Mouse (Mus musculus) MEL (cell line): ENCODE results near the gene Nsg1.

Experiments
- CHD1 ChIP-seq: IDR thresholded peaks from 2 replicates; pipeline ENCODE4 v1.6.1; 2012; ENCODE audit warnings: low read depth, mild to moderate bottlenecking, inconsistent platforms, low read length, improper control_type of control experiment
- CTCF ChIP-seq, 3 experiments: IDR thresholded peaks in 2 of 3; conservative IDR thresholded peaks in 1 of 3; 2 replicates each; pipeline ENCODE4 v1.5.1; 2011 to 2012; ENCODE audit warnings: low read length in 3 of 3, low read depth in 2 of 3, mild to moderate bottlenecking in 2 of 3, improper control_type of control experiment in 1 of 3, inconsistent platforms in 1 of 3, mixed read lengths in 1 of 3, moderate library complexity in 1 of 3; ENCODE audit not compliant: control insufficient read depth in 1 of 3, insufficient read depth in 1 of 3, poor library complexity in 1 of 3, severe bottlenecking in 1 of 3
- EP300 ChIP-seq, 2 experiments: IDR thresholded peaks; 2 replicates each; pipeline ENCODE4 v1.6.1; 2011; ENCODE audit warnings: improper control_type of control experiment in 2 of 2, low read length in 2 of 2, low read depth in 1 of 2, mild to moderate bottlenecking in 1 of 2
- GATA1 ChIP-seq: IDR thresholded peaks from 2 replicates; pipeline ENCODE4 v1.6.1; 2011; ENCODE audit warnings: low read depth, low read length, improper control_type of control experiment
- MAFK ChIP-seq: IDR thresholded peaks from 2 replicates; pipeline ENCODE4 v1.6.1; 2011; ENCODE audit warnings: low read depth, mild to moderate bottlenecking, low read length, improper control_type of control experiment, borderline replicate concordance
- MAX ChIP-seq: IDR thresholded peaks from 2 replicates; pipeline ENCODE4 v1.6.1; 2011; ENCODE audit warnings: low read length, improper control_type of control experiment
- POLR2A ChIP-seq, 2 experiments: IDR thresholded peaks; 2 replicates each; pipeline ENCODE4 v1.6.1; 2011 to 2012; ENCODE audit warnings: low read length in 2 of 2, mild to moderate bottlenecking in 2 of 2, control low read depth in 1 of 2, improper control_type of control experiment in 1 of 2, low read depth in 1 of 2, moderate library complexity in 1 of 2; ENCODE audit not compliant: control insufficient read depth in 1 of 2, insufficient read depth in 1 of 2, poor library complexity in 1 of 2
- TCF12 ChIP-seq: IDR thresholded peaks from 2 replicates; pipeline ENCODE4 v1.6.1; 2014; ENCODE audit warnings: low read depth, mild to moderate bottlenecking, inconsistent platforms, low read length, improper control_type of control experiment, moderate library complexity
- USF2 ChIP-seq, 2 experiments: IDR thresholded peaks; 2 replicates each; pipeline ENCODE4 v1.6.1; 2011 to 2012; ENCODE audit warnings: improper control_type of control experiment in 2 of 2, low read length in 2 of 2, borderline replicate concordance in 1 of 2, inconsistent platforms in 1 of 2, low read depth in 1 of 2, mild to moderate bottlenecking in 1 of 2; ENCODE audit not compliant: insufficient read depth in 1 of 2
- ZNF384 ChIP-seq: IDR thresholded peaks from 2 replicates; pipeline ENCODE4 v1.6.1; 2012; ENCODE audit warnings: low read depth, mild to moderate bottlenecking, inconsistent platforms, low read length, improper control_type of control experiment

DNA sequence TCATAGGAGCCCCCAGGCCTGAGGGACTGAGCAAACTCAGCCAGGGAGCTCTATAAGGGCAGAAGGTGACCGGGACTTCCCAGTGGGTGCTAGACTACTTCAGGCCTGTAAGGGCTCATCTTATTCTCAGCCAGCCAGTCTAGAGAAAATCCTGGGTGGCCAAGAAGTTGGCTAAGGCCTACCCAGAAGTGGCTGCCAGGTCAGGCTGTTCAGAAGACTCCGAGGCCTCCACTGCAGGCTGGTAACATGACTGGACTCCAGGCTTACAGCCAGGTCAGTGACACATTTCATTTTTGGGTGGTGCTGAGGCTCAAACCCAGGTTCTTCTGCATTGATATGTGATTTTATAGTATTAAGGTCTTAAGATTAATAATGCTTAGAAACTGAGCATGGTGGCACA, 40.0 kb upstream of the Nsg1 start:
- TF ChIP-seq GATA1 (no peak), CTCF (IDR thresholded peaks at IDR 0.05 in 2 of 3, conservative IDR thresholded peaks at IDR 0.05 in 1 of 3; ENCODE audit: control insufficient read depth in 1 of 3, insufficient read depth in 1 of 3, low read depth in 2 of 3, low read length in 3 of 3, poor library complexity in 1 of 3, severe bottlenecking in 1 of 3) (no peak), POLR2A (IDR thresholded peaks at IDR 0.05; ENCODE audit: control insufficient read depth in 1 of 2, insufficient read depth in 1 of 2, low read depth in 1 of 2, low read length in 2 of 2, poor library complexity in 1 of 2) (no peak), TCF12 (no peak), EP300 (IDR thresholded peaks at IDR 0.05; ENCODE audit: low read depth in 1 of 2, low read length in 2 of 2) (no peak), ZNF384 (no peak), MAX (no peak), MAFK (no peak), USF2 (IDR thresholded peaks at IDR 0.05; ENCODE audit: borderline replicate concordance in 1 of 2, insufficient read depth in 1 of 2, low read depth in 1 of 2, low read length in 2 of 2) (no peak), CHD1 (no peak)
